Mouse (Mus musculus) forebrain, embryonic 12.5 days (tissue): Measurements from ENCODE around the gene Cd44. TPM values are rescaled to one million over a fixed set of nuclear protein-coding genes. Genes with fewer than 3 reads are reported as not detected.

Source experiments
- ATAC-seq: fragments of 200-750 bp; cut with Nextera tagmentation; 2 replicates; pipeline ENCODE4 v1.8.0; 2017; ENCODE audit warnings: moderate TSS enrichment; ENCODE audit not compliant: low FRiP score
- H3K27ac ChIP-seq: fragments of 300-500 bp; sonication (generic); 2 replicates; pipeline ENCODE4 v1.5.1; 2016; ENCODE audit warnings: mild to moderate bottlenecking
- H3K27me3 ChIP-seq: fragments of 300-500 bp; sonication (generic); 2 replicates; pipeline ENCODE4 v1.6.1; 2016; ENCODE audit warnings: mild to moderate bottlenecking
- H3K36me3 ChIP-seq: fragments of 300-500 bp; sonication (generic); replicated peaks from 2 replicates; pipeline ENCODE4 v1.6.1; 2016; ENCODE audit warnings: mild to moderate bottlenecking
- H3K4me1 ChIP-seq: fragments of 300-500 bp; sonication (generic); 2 replicates; pipeline ENCODE4 v1.6.1; 2016
- H3K4me2 ChIP-seq: fragments of 300-500 bp; sonication (generic); 2 replicates; pipeline ENCODE4 v1.6.1; 2016; ENCODE audit warnings: mild to moderate bottlenecking, moderate library complexity
- H3K4me3 ChIP-seq: fragments of 300-500 bp; sonication (generic); replicated peaks from 2 replicates; pipeline ENCODE4 v1.5.1; 2016; ENCODE audit warnings: mild to moderate bottlenecking
- H3K9ac ChIP-seq: fragments of 300-500 bp; sonication (generic); 2 replicates; pipeline ENCODE4 v1.6.1; 2016; ENCODE audit warnings: mild to moderate bottlenecking
- H3K9me3 ChIP-seq: fragments of 300-500 bp; sonication (generic); 2 replicates; pipeline ENCODE4 v1.6.1; 2016
- WGBS: fragments of 180-500 bp; shearing (Covaris S2); methylation state at CpG from one replicate; pipeline ENCODE4 v1.1.7; 2016; 5-methylcytosine and 5-hydroxymethylcytosine counted together
- polyA plus RNA-seq: library from polyadenylated mRNA; unstranded; fragments of >200 nt; fragmentation: Nextera tagmentation; extraction: Ambion mirVana; gene quantifications from 2 replicates; pipeline ENCODE4 v1.2.1, GENCODE M21; 2016

Cd44 gene
- polyA plus RNA-seq, 1 experiment from 2014 or later, result 1.9 TPM

DNA sequence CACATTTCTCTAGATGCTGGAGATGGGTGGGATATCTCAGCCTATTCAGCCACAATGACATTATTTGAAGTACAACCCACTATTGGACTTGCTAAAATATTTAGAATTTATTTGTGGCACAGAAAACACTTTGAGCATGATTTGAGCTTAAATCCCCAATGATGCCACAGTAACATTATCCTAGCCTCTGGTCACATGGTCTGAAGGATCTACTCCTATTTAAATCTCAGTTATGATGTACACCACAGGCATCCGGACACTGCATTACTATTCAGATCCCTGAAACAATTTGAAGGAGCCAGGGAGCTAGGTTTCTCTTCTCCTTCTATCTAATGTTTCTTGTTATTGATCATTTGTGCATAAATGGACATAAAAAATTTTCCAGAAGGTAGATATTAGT lies 99.6 kb downstream of the Cd44 start:
- no peak overlapping the region for H3K4me2 ChIP-seq
- no peak for ATAC-seq
- H3K9ac ChIP-seq, result no peak overlapping the region
- H3K27ac ChIP-seq, result no peak overlapping the region
- WGBS, result 97% methylated on average over 1 of the region's 1 CpGs
- H3K36me3 ChIP-seq, result no peaks in the 10 kb centered on the region
- H3K9me3 ChIP-seq, result no peaks in the 10 kb centered on the region
- H3K4me1 ChIP-seq, result no peaks in the 10 kb centered on the region
- H3K4me3 ChIP-seq, result no peak overlapping the region
- H3K27me3 ChIP-seq, result no peaks in the 10 kb centered on the region

DNA sequence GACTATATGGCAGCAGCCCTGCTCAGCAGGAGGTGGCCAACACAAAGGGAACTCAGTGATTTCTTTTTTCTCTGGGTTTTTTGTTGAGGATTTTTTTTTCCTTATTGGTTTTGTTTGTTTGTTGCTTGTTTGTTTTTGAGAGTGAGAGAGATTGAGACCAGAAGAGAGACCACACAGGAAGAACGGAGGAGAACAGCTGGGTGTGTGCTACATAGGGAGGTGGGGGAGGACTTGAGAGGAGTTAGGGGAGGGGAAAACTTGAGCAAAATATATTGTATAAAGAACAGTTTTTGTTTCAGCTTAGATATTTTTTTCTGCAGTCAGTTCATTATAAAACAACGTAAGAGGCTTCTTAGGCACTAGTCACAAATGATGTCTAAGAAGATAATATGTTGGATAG lies 103.3 kb downstream of the Cd44 start:
- WGBS, result 68% methylated on average over 2 of the region's 2 CpGs
- Histone ChIP-seq H3K4me3 (no peak overlapping the region), H3K9ac (no peak overlapping the region), H3K9me3 (no peaks in the 10 kb centered on the region), H3K27ac (no peak overlapping the region), H3K36me3 (no peaks in the 10 kb centered on the region), H3K27me3 (no peaks in the 10 kb centered on the region), H3K4me1 (no peaks in the 10 kb centered on the region), H3K4me2 (no peak overlapping the region)
- ATAC-seq, result no peak

- no peak for ATAC-seq
- no peak overlapping the region for H3K9ac ChIP-seq
- H3K27me3 ChIP-seq, result no peaks in the 10 kb centered on the region
- no peak overlapping the region for H3K4me3 ChIP-seq
- H3K36me3 ChIP-seq, result no peaks in the 10 kb centered on the region
- no peaks in the 10 kb centered on the region for H3K9me3 ChIP-seq
- no peak overlapping the region for H3K27ac ChIP-seq
- 92% methylated on average over 3 of the region's 3 CpGs for WGBS
- no peaks in the 10 kb centered on the region for H3K4me1 ChIP-seq
- H3K4me2 ChIP-seq, result no peak overlapping the region
Observed at GRCm38 (mm10) chr2:102795034-102795433, 106.4 kb downstream of the Cd44 start.

- H3K27me3 ChIP-seq, result no peaks in the 10 kb centered on the region
- no peak overlapping the region for H3K27ac ChIP-seq
- H3K4me2 ChIP-seq, result no peak overlapping the region
- 86% methylated on average over 6 of the region's 6 CpGs for WGBS
- H3K9me3 ChIP-seq, result no peaks in the 10 kb centered on the region
- H3K9ac ChIP-seq, result no peak overlapping the region
- no peak for ATAC-seq
- no peaks in the 10 kb centered on the region for H3K4me1 ChIP-seq
- H3K4me3 ChIP-seq, result no peak overlapping the region
- H3K36me3 ChIP-seq, result no peaks in the 10 kb centered on the region
Observed at GRCm38 (mm10) chr2:102792804-102793203, 108.7 kb downstream of the Cd44 start.

GRCm38 (mm10) chr2:102791641-102792040 lies 109.8 kb downstream of the Cd44 start:
- Histone ChIP-seq H3K36me3 (no peaks in the 10 kb centered on the region), H3K4me3 (no peak overlapping the region), H3K27me3 (no peaks in the 10 kb centered on the region), H3K4me1 (no peaks in the 10 kb centered on the region), H3K9me3 (no peaks in the 10 kb centered on the region), H3K27ac (no peak overlapping the region), H3K9ac (no peak overlapping the region), H3K4me2 (no peak overlapping the region)
- no peak for ATAC-seq
- WGBS, result 84% methylated on average over 2 of the region's 2 CpGs

DNA sequence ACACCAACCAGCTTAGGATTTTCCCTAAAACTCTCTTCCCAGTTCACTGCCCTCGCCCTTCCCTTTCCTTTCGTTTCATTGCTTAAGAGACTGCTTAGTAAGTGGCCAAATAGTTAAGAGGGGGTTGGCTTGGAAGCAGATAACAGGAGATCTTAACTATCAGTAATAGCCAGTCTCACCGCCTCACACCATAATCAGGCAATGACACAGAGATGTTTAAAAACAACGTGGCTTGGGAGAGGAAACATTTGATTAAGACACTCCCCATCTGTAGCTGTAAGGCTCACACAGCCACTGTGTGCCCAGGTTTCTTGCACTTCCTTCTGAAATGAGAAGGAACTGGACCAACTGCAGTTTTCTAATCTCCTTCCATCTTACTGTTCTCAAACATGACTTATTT lies 115.8 kb downstream of the Cd44 start:
- Histone ChIP-seq H3K9me3 (no peaks in the 10 kb centered on the region), H3K4me1 (no peaks in the 10 kb centered on the region), H3K27me3 (no peaks in the 10 kb centered on the region), H3K27ac (no peak overlapping the region), H3K9ac (no peak overlapping the region), H3K36me3 (no peaks in the 10 kb centered on the region), H3K4me3 (no peak overlapping the region), H3K4me2 (no peak overlapping the region)
- WGBS, result 76% methylated on average over 4 of the region's 4 CpGs
- no peak for ATAC-seq

- no peak overlapping the region for H3K4me2 ChIP-seq
- no peaks in the 10 kb centered on the region for H3K27me3 ChIP-seq
- no peaks in the 10 kb centered on the region for H3K36me3 ChIP-seq
- H3K4me3 ChIP-seq, result no peak overlapping the region
- no peak overlapping the region for H3K9ac ChIP-seq
- no peak overlapping the region for H3K27ac ChIP-seq
- H3K9me3 ChIP-seq, result no peaks in the 10 kb centered on the region
- no peaks in the 10 kb centered on the region for H3K4me1 ChIP-seq
- 86% methylated on average over 7 of the region's 7 CpGs for WGBS
- ATAC-seq, result no peak
Observed at GRCm38 (mm10) chr2:102782751-102783150, 118.7 kb downstream of the Cd44 start.

- Histone ChIP-seq H3K9me3 (no peaks in the 10 kb centered on the region), H3K4me2 (no peak overlapping the region), H3K9ac (no peak overlapping the region), H3K27ac (no peak overlapping the region), H3K27me3 (no peaks in the 10 kb centered on the region), H3K4me3 (no peak overlapping the region), H3K36me3 (peaks cover 7% of the 10 kb centered on the region; the same call in 1 of the 2 replicates), H3K4me1 (no peaks in the 10 kb centered on the region)
- WGBS, result 93% methylated on average over 3 of the region's 3 CpGs
- no peak for ATAC-seq
Observed at GRCm38 (mm10) chr2:102778208-102778607, 123.3 kb downstream of the Cd44 start.

DNA sequence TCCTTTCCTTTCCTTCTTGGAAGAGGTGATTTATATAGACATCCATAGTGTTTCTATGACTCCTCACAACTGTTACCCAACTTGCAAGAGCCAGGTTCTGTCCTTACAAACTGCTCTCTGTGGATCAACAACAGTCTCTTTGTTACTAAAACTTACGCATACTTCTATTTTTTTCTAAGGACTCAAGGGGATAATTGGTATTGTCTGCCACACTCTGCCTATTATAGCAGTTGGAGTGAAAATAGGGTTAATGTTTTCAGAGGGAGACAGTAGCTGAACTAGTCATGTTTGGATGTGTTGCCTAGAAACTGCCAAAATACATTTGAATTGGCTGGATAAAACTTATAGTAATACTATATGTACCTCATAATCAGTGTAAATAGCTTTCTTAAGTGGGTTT lies 125.9 kb downstream of the Cd44 start:
- ATAC-seq, result no peak

GRCm38 (mm10) chr2:102774700-102775099 lies 126.8 kb downstream of the Cd44 start:
- H3K36me3 ChIP-seq, result peaks cover 12% of the 10 kb centered on the region
- H3K4me2 ChIP-seq, result no peak overlapping the region
- H3K9me3 ChIP-seq, result no peaks in the 10 kb centered on the region
- no peak for ATAC-seq
- no peak overlapping the region for H3K9ac ChIP-seq
- no peaks in the 10 kb centered on the region for H3K27me3 ChIP-seq
- H3K4me3 ChIP-seq, result no peak overlapping the region
- no peak overlapping the region for H3K27ac ChIP-seq
- no peaks in the 10 kb centered on the region for H3K4me1 ChIP-seq
- WGBS, result 83% methylated on average over 4 of the region's 4 CpGs

More for the DNA sequence above, 125.9 kb downstream of the Cd44 start:
- no peak overlapping the region for H3K4me3 ChIP-seq
- H3K36me3 ChIP-seq, result peaks cover 8% of the 10 kb centered on the region
- no peaks in the 10 kb centered on the region for H3K9me3 ChIP-seq
- H3K4me2 ChIP-seq, result no peak overlapping the region
- no peaks in the 10 kb centered on the region for H3K27me3 ChIP-seq
- H3K27ac ChIP-seq, result no peak overlapping the region
- H3K9ac ChIP-seq, result no peak overlapping the region
- whole genome bisulfite sequencing, result 50% methylated on average over 1 of the region's 1 CpGs
- no peaks in the 10 kb centered on the region for H3K4me1 ChIP-seq

GRCm38 (mm10) chr2:102772276-102772675 lies 129.2 kb downstream of the Cd44 start:
- no peaks in the 10 kb centered on the region for H3K9me3 ChIP-seq
- H3K4me2 ChIP-seq, result no peak overlapping the region
- H3K9ac ChIP-seq, result no peak overlapping the region
- WGBS, result 97% methylated on average over 5 of the region's 5 CpGs
- ATAC-seq, result no peak
- H3K27me3 ChIP-seq, result no peaks in the 10 kb centered on the region
- H3K4me3 ChIP-seq, result no peak overlapping the region
- H3K4me1 ChIP-seq, result no peaks in the 10 kb centered on the region
- no peak overlapping the region for H3K27ac ChIP-seq
- peaks cover 18% of the 10 kb centered on the region for H3K36me3 ChIP-seq

DNA sequence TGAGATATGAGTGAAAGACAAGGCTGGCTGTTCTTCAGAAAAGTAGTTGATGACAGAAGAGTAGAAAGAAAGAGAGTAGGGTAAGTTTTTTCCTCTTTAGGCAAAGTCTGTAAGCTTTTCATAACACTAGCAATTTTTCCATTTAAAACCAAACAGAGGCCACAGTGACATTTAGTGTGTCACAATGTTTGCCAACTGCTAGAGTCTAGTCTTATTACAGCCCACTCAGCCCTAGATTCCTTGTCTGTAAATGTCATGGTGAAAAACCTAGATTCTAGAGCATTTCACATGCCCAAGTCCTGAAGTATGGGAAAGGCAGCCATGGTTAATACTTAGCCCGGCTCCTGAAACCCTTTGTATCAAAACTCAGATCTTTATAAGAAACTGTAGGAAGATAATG lies 130.2 kb downstream of the Cd44 start:
- no peak overlapping the region for H3K4me2 ChIP-seq
- H3K27ac ChIP-seq, result no peak overlapping the region
- WGBS, result 93% methylated on average over 1 of the region's 1 CpGs
- peaks cover 11% of the 10 kb centered on the region for H3K36me3 ChIP-seq
- no peaks in the 10 kb centered on the region for H3K4me1 ChIP-seq
- ATAC-seq, result no peak
- H3K9ac ChIP-seq, result no peak overlapping the region
- H3K4me3 ChIP-seq, result no peak overlapping the region
- no peaks in the 10 kb centered on the region for H3K9me3 ChIP-seq
- H3K27me3 ChIP-seq, result no peaks in the 10 kb centered on the region

GRCm38 (mm10) chr2:102768267-102768666 lies 133.2 kb downstream of the Cd44 start:
- Histone ChIP-seq H3K27ac (no peak overlapping the region), H3K4me1 (no peaks in the 10 kb centered on the region), H3K4me2 (no peak overlapping the region), H3K36me3 (peaks cover 11% of the 10 kb centered on the region), H3K27me3 (no peaks in the 10 kb centered on the region), H3K9me3 (no peaks in the 10 kb centered on the region), H3K9ac (no peak overlapping the region), H3K4me3 (no peak overlapping the region)
- no peak for ATAC-seq
- 71% methylated on average over 3 of the region's 3 CpGs for WGBS
